Comparison of ENCODE assay signal across 35 mouse cellular contexts in the genomic region with DNA sequence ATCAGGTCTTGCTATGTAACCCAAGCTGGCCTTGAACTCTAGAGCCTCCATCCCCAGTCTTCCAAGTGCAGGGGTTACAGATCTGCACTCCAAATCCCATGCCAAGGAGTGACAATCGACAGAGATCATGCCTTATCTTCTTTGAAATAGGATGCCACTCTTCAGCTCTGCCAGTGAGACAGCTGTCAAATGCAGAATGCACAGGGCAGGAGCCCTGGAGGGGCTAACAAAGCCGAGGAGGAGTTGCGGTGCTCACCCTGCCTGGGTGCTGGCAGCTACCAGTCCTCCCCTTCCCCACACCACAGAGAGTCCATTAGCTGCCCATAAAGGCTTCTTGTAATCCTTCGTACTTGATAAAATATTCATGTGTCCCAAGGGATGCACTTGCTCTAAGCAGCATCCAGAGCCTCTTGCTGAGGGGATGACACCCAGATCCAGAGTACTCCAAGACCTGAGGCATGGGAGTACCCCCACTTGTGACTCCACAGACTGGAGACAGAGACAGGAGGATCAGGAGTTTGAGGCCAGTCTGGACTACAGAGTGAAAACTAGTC.
"Had no signal": no experiment of that assay in that cellular context is flagged by ENCODE, and none has a peak within 500 bp of the region (broad histone marks: within the 10 kb centered on the region; RNA-seq: fewer than 3 reads in every experiment).

No protein-coding gene starts in this region.

- H3K9me3 ChIP-seq: heart, embryonic 15.5 days; hindbrain, embryonic 15.5 days; intestine, embryonic 15.5 days had no signal

- H3K4me1 ChIP-seq: heart, embryonic 10.5 days; heart, embryonic 12.5 days; heart, embryonic 13.5 days; heart, embryonic 15.5 days; hindbrain, embryonic 10.5 days; hindbrain, embryonic 13.5 days; hindbrain, embryonic 15.5 days; intestine, embryonic 15.5 days; kidney, embryonic 15.5 days had no signal

- H3K27ac ChIP-seq: heart, adult 2 months; heart, embryonic 10.5 days; heart, embryonic 13.5 days; heart, embryonic 15.5 days; hindbrain, embryonic 10.5 days; hindbrain, embryonic 13.5 days; hindbrain, embryonic 14.5 days; hindbrain, embryonic 15.5 days; hindbrain, postnatal 0 days; intestine, embryonic 15.5 days; kidney, embryonic 15.5 days; kidney, postnatal 0 days; layer of hippocampus, adult 2 months had no signal

- H3K36me3 ChIP-seq: heart, embryonic 10.5 days; heart, embryonic 12.5 days; heart, embryonic 13.5 days; heart, embryonic 15.5 days; hindbrain, embryonic 10.5 days; hindbrain, embryonic 13.5 days; hindbrain, embryonic 15.5 days; intestine, embryonic 15.5 days; kidney, embryonic 15.5 days had no signal

- H3K9ac ChIP-seq: heart, embryonic 12.5 days; heart, embryonic 13.5 days; heart, embryonic 15.5 days; hindbrain, embryonic 13.5 days; hindbrain, embryonic 14.5 days; hindbrain, embryonic 15.5 days; intestine, embryonic 15.5 days; kidney, embryonic 15.5 days had no signal

- H3K4me2 ChIP-seq: heart, embryonic 11.5 days; heart, embryonic 12.5 days; heart, embryonic 13.5 days; heart, embryonic 15.5 days; hindbrain, embryonic 13.5 days; hindbrain, embryonic 14.5 days; hindbrain, embryonic 15.5 days; intestine, embryonic 15.5 days; kidney, embryonic 15.5 days had no signal

- DNase-seq: heart, adult 18-20 months; heart, adult 2 months; heart, postnatal 10 days; heart, postnatal 14 days; heart, postnatal 36 days; heart, postnatal 4 days; kidney, adult 11 months; kidney, adult 18-20 months; kidney, adult 2 months; kidney, adult 8-10 months; kidney, adult 9 months; kidney, postnatal 10 days; kidney, postnatal 14 days; kidney, postnatal 25 days; kidney, postnatal 36 days; kidney, postnatal 4 days; layer of hippocampus, adult 9-11 months; layer of hippocampus, postnatal 36 days had no signal

- H3K4me3 ChIP-seq: heart, adult 2 months; heart, embryonic 10.5 days; heart, embryonic 12.5 days; heart, embryonic 13.5 days; heart, embryonic 15.5 days; hindbrain, embryonic 10.5 days; hindbrain, embryonic 13.5 days; hindbrain, embryonic 15.5 days; intestine, embryonic 15.5 days; kidney, embryonic 15.5 days; layer of hippocampus, adult 2 months had no signal

- ATAC-seq: hindbrain, postnatal 0 days; inflammation-experienced regulatory T-cells, adult 6 months; intestine, embryonic 15.5 days; intestine, embryonic 16.5 days; intestine, postnatal 0 days had no signal

- H3K27me3 ChIP-seq: heart, embryonic 12.5 days; heart, embryonic 13.5 days; heart, embryonic 15.5 days; hindbrain, embryonic 13.5 days; hindbrain, embryonic 15.5 days; intestine, embryonic 15.5 days; kidney, embryonic 15.5 days had no signal
